Mouse (Mus musculus): ENCODE results near the gene Ptprf.
A peak's percentile ranks its signal among the peaks of the same experiment; 100 is the strongest.

Gene Ptprf

GRCm38 (mm10) chr4:118291231-118291630 is at the start of gene Ptprf:
Gene Ptprf, minus strand, starts transcription at chr4:118291405.
- peak; percentile 67 for DNase-seq (ENCODE audit: low read depth, low spot score)

GRCm38 (mm10) chr4:118336658-118337057 is 45.5 kb upstream of the Ptprf start:
- DNase-seq (ENCODE audit: low read depth, low spot score), result peak; percentile 16

GRCm38 (mm10) chr4:118335991-118336390 is 44.8 kb upstream of the Ptprf start:
- no peak for DNase-seq (ENCODE audit: low read depth, low spot score)

GRCm38 (mm10) chr4:118331777-118332176 is 40.6 kb upstream of the Ptprf start:
- no peak for DNase-seq (ENCODE audit: low read depth, low spot score)

GRCm38 (mm10) chr4:118326476-118326875 is 35.3 kb upstream of the Ptprf start:
- DNase-seq (ENCODE audit: low read depth, low spot score), result peak; percentile 20

GRCm38 (mm10) chr4:118320636-118321035 is 29.4 kb upstream of the Ptprf start:
- no peak for DNase-seq (ENCODE audit: low read depth, low spot score)

GRCm38 (mm10) chr4:118319706-118320344 is 28.6 kb upstream of the Ptprf start:
- no peak for DNase-seq (ENCODE audit: low read depth, low spot score)

GRCm38 (mm10) chr4:118316662-118317061 is 25.5 kb upstream of the Ptprf start:
- DNase-seq (ENCODE audit: low read depth, low spot score), result no peak

- DNase-seq (ENCODE audit: low read depth, low spot score), result no peak
Measured at GRCm38 (mm10) chr4:118315286-118315685, 24.1 kb upstream of the Ptprf start.

- DNase-seq (ENCODE audit: low read depth, low spot score), result no peak
Measured at GRCm38 (mm10) chr4:118310461-118310860, 19.3 kb upstream of the Ptprf start.

- no peak for DNase-seq (ENCODE audit: low read depth, low spot score)
Measured at GRCm38 (mm10) chr4:118307533-118308263, 16.5 kb upstream of the Ptprf start.

GRCm38 (mm10) chr4:118306113-118306696 is 15.0 kb upstream of the Ptprf start:
- no peak for DNase-seq (ENCODE audit: low read depth, low spot score)

GRCm38 (mm10) chr4:118304984-118305383 is 13.8 kb upstream of the Ptprf start:
- no peak for DNase-seq (ENCODE audit: low read depth, low spot score)

- no peak for DNase-seq (ENCODE audit: low read depth, low spot score)
Measured at GRCm38 (mm10) chr4:118297844-118298243, 6.6 kb upstream of the Ptprf start.

- no peak for DNase-seq (ENCODE audit: low read depth, low spot score)
Measured at GRCm38 (mm10) chr4:118295651-118296561, 4.7 kb upstream of the Ptprf start.

GRCm38 (mm10) chr4:118294811-118295210 is 3.6 kb upstream of the Ptprf start:
- no peak for DNase-seq (ENCODE audit: low read depth, low spot score)

- DNase-seq (ENCODE audit: low read depth, low spot score), result peak; percentile 73
Measured at GRCm38 (mm10) chr4:118292741-118293306, 1.6 kb upstream of the Ptprf start.

GRCm38 (mm10) chr4:118290416-118291030 is 682 bp downstream of the Ptprf start:
- no peak for DNase-seq (ENCODE audit: low read depth, low spot score)

- no peak for DNase-seq (ENCODE audit: low read depth, low spot score)
Measured at GRCm38 (mm10) chr4:118289960-118290415, 1.2 kb downstream of the Ptprf start.

- DNase-seq (ENCODE audit: low read depth, low spot score), result no peak
Measured at GRCm38 (mm10) chr4:118289266-118289665, 1.9 kb downstream of the Ptprf start.

GRCm38 (mm10) chr4:118288531-118288930 is 2.7 kb downstream of the Ptprf start:
- no peak for DNase-seq (ENCODE audit: low read depth, low spot score)

All from embryo, embryonic 11.5 days (tissue).